Mouse (Mus musculus): Measurements from ENCODE around the gene Tpm1.

DNA sequence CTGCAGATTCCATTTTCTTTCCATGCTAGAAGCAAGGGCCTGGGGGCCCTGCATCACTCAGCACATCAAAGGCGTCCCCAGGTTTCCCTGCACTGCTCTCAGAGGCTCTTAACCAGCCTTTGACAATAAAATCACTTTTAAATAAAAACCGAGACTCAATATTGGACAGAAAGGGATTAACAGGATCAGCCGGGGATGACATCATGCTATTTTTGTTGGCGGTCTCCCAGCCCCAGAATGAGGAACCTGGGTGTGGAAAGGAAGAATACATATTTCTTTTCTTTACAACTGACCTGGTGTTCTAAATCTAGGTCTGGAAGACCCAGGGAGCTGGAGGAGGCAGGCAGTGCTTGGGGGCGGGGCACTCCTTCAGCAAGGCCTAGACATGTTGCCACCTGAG, 32.5 kb upstream of the Tpm1 start:
- TF ChIP-seq CTCF (IDR thresholded peaks at IDR 0.05) (no peak), EP300 (IDR thresholded peaks at IDR 0.05) (no peak)
